In the genomic region with DNA sequence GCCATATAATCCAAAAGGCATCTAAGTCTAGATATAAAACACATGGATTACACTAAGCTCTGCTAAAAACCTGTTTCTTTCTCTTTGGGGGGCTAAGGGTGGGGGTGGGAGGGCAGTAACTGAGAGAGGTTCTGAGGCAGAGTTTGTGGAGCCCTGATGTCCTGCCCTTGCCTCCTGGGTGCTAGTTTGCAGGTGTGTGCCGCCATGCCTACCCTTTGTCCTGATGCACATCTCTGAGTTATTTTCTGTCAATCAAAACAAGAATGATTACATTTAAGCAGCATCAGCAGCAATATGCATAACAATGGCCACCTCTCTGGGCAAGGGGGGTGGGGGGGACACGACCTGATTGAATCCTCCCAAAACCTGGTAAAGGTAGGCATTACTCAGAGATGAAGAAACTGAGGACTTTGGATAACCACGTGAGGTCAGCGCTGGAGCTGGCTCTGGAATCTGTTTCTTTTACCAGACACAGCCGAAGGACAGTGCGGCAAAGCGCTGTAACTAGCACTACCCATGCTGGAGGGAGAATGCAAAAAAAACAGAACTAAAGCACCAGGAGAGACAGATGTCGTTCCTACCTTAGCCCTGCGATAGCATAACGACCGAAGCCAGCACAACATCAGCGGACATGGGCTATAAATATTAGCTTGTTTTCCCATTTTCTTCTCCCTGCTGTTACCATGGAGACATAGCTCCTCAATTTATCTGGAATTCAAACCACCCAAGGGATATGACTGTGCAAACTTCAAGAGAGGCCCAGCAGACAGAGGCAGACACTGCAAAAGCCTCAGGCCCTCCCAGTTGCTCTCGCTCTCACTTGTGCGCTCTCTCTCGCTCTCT, we compare ENCODE assay signal across 9 mouse cellular contexts. TPM values are rescaled to one million over a fixed set of nuclear protein-coding genes. Genes with fewer than 3 reads are reported as not detected.
DNase-seq lines count a peak whose midpoint lies in the region; ATAC-seq and TF ChIP-seq lines count a peak whose summit lies in the region.
"Had no signal": no experiment of that assay in that cellular context is flagged by ENCODE, and none has a peak within 500 bp of the region (broad histone marks: within the 10 kb centered on the region; RNA-seq: fewer than 3 reads in every experiment).

No protein-coding gene starts in this region.

- H3K27ac ChIP-seq in kidney, postnatal 0 days, result no peak overlapping the region
- peak overlapping the region; percentile 83 for H3K27ac ChIP-seq in embryonic facial prominence, embryonic 10.5 days (replicated peaks)
- peak overlapping the region; percentile 95 for H3K27ac ChIP-seq in hindbrain, embryonic 11.5 days (ENCODE audit: low read depth, low read length)
- peak overlapping the region; percentile 79 for H3K27ac ChIP-seq in midbrain, embryonic 16.5 days (ENCODE audit: low read length)

- WGBS in kidney, postnatal 0 days, result 40% methylated on average over 15 of the region's 15 CpGs
- WGBS in embryonic facial prominence, embryonic 10.5 days, result 39% methylated on average over 15 of the region's 15 CpGs
- 31% methylated on average over 15 of the region's 15 CpGs for whole genome bisulfite sequencing in hindbrain, embryonic 11.5 days
- 7% methylated on average over 15 of the region's 15 CpGs for WGBS in midbrain, embryonic 16.5 days

- H3K9me3 ChIP-seq in kidney, postnatal 0 days (replicated peaks; ENCODE audit: low read length), result no peaks in the 10 kb centered on the region
- no peaks in the 10 kb centered on the region for H3K9me3 ChIP-seq in embryonic facial prominence, embryonic 10.5 days
- no peaks in the 10 kb centered on the region for H3K9me3 ChIP-seq in hindbrain, embryonic 11.5 days (ENCODE audit: control insufficient read depth, low read length)
- H3K9me3 ChIP-seq in midbrain, embryonic 16.5 days (replicated peaks; ENCODE audit: control insufficient read depth, low read length, poor library complexity, severe bottlenecking), result no peaks in the 10 kb centered on the region
- H3K9me3 ChIP-seq: G1E had no signal

- peak overlapping the region; percentile 3; the same call in 1 of the 2 replicates for H3K4me2 ChIP-seq in kidney, postnatal 0 days (ENCODE audit: low read length)
- H3K4me2 ChIP-seq in hindbrain, embryonic 11.5 days (replicated peaks; ENCODE audit: low read depth, low read length), result peak overlapping the region; percentile 27; the same call in 1 of the 2 replicates
- H3K4me2 ChIP-seq in midbrain, embryonic 16.5 days (ENCODE audit: low read length), result peak overlapping the region; percentile 46

- no peak for ATAC-seq in kidney, postnatal 0 days (replicated peaks; ENCODE audit: low FRiP score, low read depth)
- ATAC-seq in hindbrain, embryonic 11.5 days (ENCODE audit: low FRiP score), result peak; percentile 59
- peak; percentile 80 for ATAC-seq in midbrain, embryonic 16.5 days

- no peaks in the 10 kb centered on the region for H3K36me3 ChIP-seq in kidney, postnatal 0 days (ENCODE audit: insufficient read depth, low read length)
- no peaks in the 10 kb centered on the region for H3K36me3 ChIP-seq in embryonic facial prominence, embryonic 10.5 days (replicated peaks)
- H3K36me3 ChIP-seq in hindbrain, embryonic 11.5 days (ENCODE audit: control insufficient read depth, insufficient read depth, low read length), result no peaks in the 10 kb centered on the region
- no peaks in the 10 kb centered on the region for H3K36me3 ChIP-seq in midbrain, embryonic 16.5 days (ENCODE audit: control insufficient read depth, insufficient read depth, low read length)
- H3K36me3 ChIP-seq: G1E had no signal

- TF ChIP-seq CTCF in kidney, postnatal 0 days (IDR thresholded peaks at IDR 0.05; ENCODE audit: low read depth), result no peak

- no peak overlapping the region for H3K4me3 ChIP-seq in kidney, postnatal 0 days (replicated peaks; ENCODE audit: low read depth, low read length)
- peak overlapping the region; percentile 32 for H3K4me3 ChIP-seq in embryonic facial prominence, embryonic 10.5 days
- H3K4me3 ChIP-seq in hindbrain, embryonic 11.5 days (ENCODE audit: low read depth, low read length), result no peak overlapping the region
- H3K4me3 ChIP-seq in midbrain, embryonic 16.5 days (ENCODE audit: low read depth, low read length), result 0 out of 2 replicates have a peak overlapping the region, but pooled peaks have one; percentile 6

- 0 out of 2 replicates have a peak, but pooled peaks cover 10% of the 10 kb centered on the region for H3K4me1 ChIP-seq in kidney, postnatal 0 days (replicated peaks; ENCODE audit: insufficient read depth, low read length)
- H3K4me1 ChIP-seq in embryonic facial prominence, embryonic 10.5 days, result peaks cover 37% of the 10 kb centered on the region
- peaks cover 12% of the 10 kb centered on the region for H3K4me1 ChIP-seq in hindbrain, embryonic 11.5 days (replicated peaks; ENCODE audit: control insufficient read depth, insufficient read depth, low read length)
- peaks cover 28% of the 10 kb centered on the region for H3K4me1 ChIP-seq in midbrain, embryonic 16.5 days (ENCODE audit: control insufficient read depth, insufficient read depth, low read length)

- DNase-seq in kidney, postnatal 0 days (ENCODE audit: low spot score), result peak; percentile 47
- no peak for DNase-seq in kidney, postnatal 10 days
- DNase-seq in embryonic facial prominence, embryonic 10.5 days (ENCODE audit: low spot score), result peak; percentile 56
- peak; percentile 64 for DNase-seq in hindbrain, embryonic 11.5 days (ENCODE audit: low spot score)
- no peak for DNase-seq in spleen, adult 18-20 months
- no peak for DNase-seq in spleen, postnatal 10 days (ENCODE audit: low spot score in 2 of 2)
- no peak for DNase-seq in cerebellum, adult 9-11 months

- no peaks in the 10 kb centered on the region for H3K27me3 ChIP-seq in kidney, postnatal 0 days (ENCODE audit: insufficient read depth, low read length)
- H3K27me3 ChIP-seq in embryonic facial prominence, embryonic 10.5 days (replicated peaks; ENCODE audit: low read depth, poor library complexity, severe bottlenecking), result no peaks in the 10 kb centered on the region
- no peaks in the 10 kb centered on the region for H3K27me3 ChIP-seq in hindbrain, embryonic 11.5 days (ENCODE audit: control insufficient read depth, insufficient read depth, low read length)
- no peaks in the 10 kb centered on the region for H3K27me3 ChIP-seq in midbrain, embryonic 16.5 days (ENCODE audit: control insufficient read depth, insufficient read depth, low read depth, low read length)

- H3K9ac ChIP-seq in kidney, postnatal 0 days (ENCODE audit: low read depth, low read length), result 0 out of 2 replicates have a peak overlapping the region, but pooled peaks have one; percentile 24
- peak overlapping the region; percentile 47 for H3K9ac ChIP-seq in hindbrain, embryonic 11.5 days (ENCODE audit: low read depth, low read length)
- peak overlapping the region; percentile 54 for H3K9ac ChIP-seq in midbrain, embryonic 16.5 days (ENCODE audit: low read depth, low read length)

RNA-seq across cellular contexts. Expression of gene Bclaf1, which starts 26.1 kb away (rescaled TPM):
- polyA plus RNA-seq in kidney, postnatal 0 days (2015; fragmentation: Nextera tagmentation; extraction: Ambion mirVana), result 83.9 and 88.3 TPM in 2 replicates
- 175 and 177 TPM in 2 replicates for polyA plus RNA-seq in embryonic facial prominence, embryonic 10.5 days (2016; fragmentation: Nextera tagmentation; extraction: Ambion mirVana)
- 177 and 181 TPM in 2 replicates for polyA plus RNA-seq in hindbrain, embryonic 11.5 days (2014; fragmentation: Nextera tagmentation; extraction: Ambion mirVana)
- 106 and 121 TPM in 2 replicates for polyA plus RNA-seq in midbrain, embryonic 16.5 days (2015; fragmentation: Nextera tagmentation; extraction: Ambion mirVana)

Comparison
In these comparisons a context has a peak if more than half of its experiments do, and no peak if none do; other contexts are left out.
1. DNase-seq: peak in kidney, postnatal 0 days (single experiment), embryonic facial prominence, embryonic 10.5 days (single experiment) and hindbrain, embryonic 11.5 days (single experiment); none in kidney, postnatal 10 days (single experiment), spleen, adult 18-20 months (0 of 2), spleen, postnatal 10 days (0 of 2) and cerebellum, adult 9-11 months (single experiment).
2. H3K4me3 ChIP-seq: peak in embryonic facial prominence, embryonic 10.5 days (single experiment) and midbrain, embryonic 16.5 days (single experiment); none in kidney, postnatal 0 days (single experiment) and hindbrain, embryonic 11.5 days (single experiment).
3. Peak in every context shown above with its lines, with median percentiles within 50 percentile points of each other: H3K4me2 ChIP-seq and H3K9ac ChIP-seq.